Mouse (Mus musculus): ENCODE results near the gene Serpina3c. TPM values are rescaled to one million over a fixed set of nuclear protein-coding genes. Genes with fewer than 3 reads are reported as not detected.

Gene Serpina3c
- polyA plus RNA-seq, 1 experiment from 2014 or later, result not detected

- H3K9ac ChIP-seq, result no peak overlapping the region
- H3K36me3 ChIP-seq, result no peaks in the 10 kb centered on the region
- H3K27ac ChIP-seq, result no peak overlapping the region
- H3K9me3 ChIP-seq (replicated peaks), result no peaks in the 10 kb centered on the region
- H3K4me2 ChIP-seq, result no peak overlapping the region
- ATAC-seq (replicated peaks; ENCODE audit: low FRiP score), result no peak
- no peaks in the 10 kb centered on the region for H3K27me3 ChIP-seq
- H3K4me3 ChIP-seq (replicated peaks), result no peak overlapping the region
- H3K4me1 ChIP-seq, result no peaks in the 10 kb centered on the region
Observed at GRCm38 (mm10) chr12:104105847-104106246, 47.8 kb downstream of the Serpina3c start.

DNA sequence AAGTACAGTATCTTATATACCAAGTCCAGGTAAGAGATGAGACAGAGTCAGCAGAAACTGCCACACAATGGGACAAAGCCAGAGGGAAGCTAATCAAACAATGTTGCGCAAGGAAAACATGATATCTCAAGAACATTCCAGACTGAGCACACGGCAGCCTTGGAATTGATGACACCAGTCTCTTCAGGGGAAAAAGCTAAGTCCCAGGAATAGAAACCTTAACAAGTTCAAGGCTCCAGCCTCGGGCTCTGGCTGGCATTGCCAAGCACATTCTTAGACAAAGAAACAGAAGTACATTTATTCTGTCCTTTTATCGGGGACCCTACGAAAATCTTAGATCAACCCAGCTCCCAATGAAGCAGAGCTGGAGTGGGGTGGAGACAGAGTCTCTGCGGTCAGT, 52.9 kb downstream of the Serpina3c start, which contains the start of gene Serpina5:
TSS of gene Serpina5 (plus strand) at position 346 of the 400 bp plus-strand sequence.
- H3K27me3 ChIP-seq, result no peaks in the 10 kb centered on the region
- H3K4me2 ChIP-seq, result no peak within 1 kb of the TSS
- H3K27ac ChIP-seq, result no peak within 1 kb of the TSS
- WGBS, result 89% methylated on average over 6 of the region's 6 CpGs
- no peaks in the 10 kb centered on the region for H3K36me3 ChIP-seq
- H3K4me1 ChIP-seq, result no peaks in the 10 kb centered on the region
- H3K9me3 ChIP-seq (replicated peaks), result no peaks in the 10 kb centered on the region
- ATAC-seq (replicated peaks; ENCODE audit: low FRiP score), result no peak
- no peak within 1 kb of the TSS for H3K9ac ChIP-seq
- no peak within 1 kb of the TSS for H3K4me3 ChIP-seq (replicated peaks)

Other genes starting within 250 kb of the Serpina3c start
- gene Serpina1c, start 249.0 kb downstream of the Serpina3c start, polyA plus RNA-seq (2015; fragmentation: Nextera tagmentation; extraction: Ambion mirVana), result 2.3 and 2.6 TPM in 2 replicates
- gene Serpina1e, start 194.9 kb downstream of the Serpina3c start, polyA plus RNA-seq (2015; fragmentation: Nextera tagmentation; extraction: Ambion mirVana), result 1.7 and 2.7 TPM in 2 replicates
- gene Serpina11, start 163.9 kb downstream of the Serpina3c start, polyA plus RNA-seq (2015; fragmentation: Nextera tagmentation; extraction: Ambion mirVana), result 0.50 TPM in 1 of 2 replicates, not detected in the other
- not detected in 2 replicates for gene Serpina9, start 140.1 kb downstream of the Serpina3c start, polyA plus RNA-seq (2015; fragmentation: Nextera tagmentation; extraction: Ambion mirVana)
- gene Serpina12, start 109.4 kb downstream of the Serpina3c start, polyA plus RNA-seq (2015; fragmentation: Nextera tagmentation; extraction: Ambion mirVana), result not detected in 2 replicates
- gene Serpina5, start 52.8 kb downstream of the Serpina3c start, polyA plus RNA-seq (2015; fragmentation: Nextera tagmentation; extraction: Ambion mirVana), result not detected in 2 replicates
- not detected in 2 replicates for gene Serpina3a, start 41.1 kb downstream of the Serpina3c start, polyA plus RNA-seq (2015; fragmentation: Nextera tagmentation; extraction: Ambion mirVana)
- gene Serpina3b, start 25.9 kb downstream of the Serpina3c start, polyA plus RNA-seq (2015; fragmentation: Nextera tagmentation; extraction: Ambion mirVana), result 0.08 and 0.14 TPM in 2 replicates
- gene Serpina3f, start 60.7 kb upstream of the Serpina3c start, polyA plus RNA-seq (2015; fragmentation: Nextera tagmentation; extraction: Ambion mirVana), result 0.30 TPM in 1 of 2 replicates, not detected in the other
- gene Serpina3g, start 82.4 kb upstream of the Serpina3c start, polyA plus RNA-seq (2015; fragmentation: Nextera tagmentation; extraction: Ambion mirVana), result 8.5 and 8.8 TPM in 2 replicates
- 0.14 and 0.24 TPM in 2 replicates for gene Serpina3i, start 109.3 kb upstream of the Serpina3c start, polyA plus RNA-seq (2015; fragmentation: Nextera tagmentation; extraction: Ambion mirVana)
- gene Serpina3j, start 160.7 kb upstream of the Serpina3c start, polyA plus RNA-seq (2015; fragmentation: Nextera tagmentation; extraction: Ambion mirVana), result 0.10 TPM in 1 of 2 replicates, not detected in the other
- not detected in 2 replicates for gene Serpina3k, start 184.6 kb upstream of the Serpina3c start, polyA plus RNA-seq (2015; fragmentation: Nextera tagmentation; extraction: Ambion mirVana)
- not detected in 2 replicates for gene Serpina3m, start 184.6 kb upstream of the Serpina3c start, polyA plus RNA-seq (2015; fragmentation: Nextera tagmentation; extraction: Ambion mirVana)